Mouse (Mus musculus) gonadal fat pad, adult 2 months (tissue): ENCODE data around the gene Gba2. TPM values are rescaled to one million over a fixed set of nuclear protein-coding genes. Genes with fewer than 3 reads are reported as not detected.
"Not testable (repeated sequence)": the region's sequence is repeated elsewhere in the genome, so short reads cannot be mapped to it uniquely, and the experiment has no call there.

Experiments
- DNase-seq: peaks from one replicate; pipeline ENCODE4 v3.0.0-alpha.2; 2012; ENCODE audit warnings: low read depth
- polyA plus RNA-seq: library from polyadenylated mRNA; depleted of rRNA; stranded (reverse); fragments of >200 nt; gene quantifications from 2 replicates; pipeline ENCODE4 v1.2.3, GENCODE M21; 2012; rRNA removed

Gba2 gene
- polyA plus RNA-seq, 1 experiment, result 23.9 TPM

- no peak for DNase-seq
Observed at GRCm38 (mm10) chr4:43553891-43554290, 24.8 kb downstream of the Gba2 start.

GRCm38 (mm10) chr4:43552437-43552836, 26.2 kb downstream of the Gba2 start:
- no peak for DNase-seq

GRCm38 (mm10) chr4:43551854-43552253, 26.8 kb downstream of the Gba2 start:
- not testable (repeated sequence) for DNase-seq

- no peak for DNase-seq
Observed at GRCm38 (mm10) chr4:43549055-43549454, 29.6 kb downstream of the Gba2 start.

- DNase-seq, result no peak
Observed at GRCm38 (mm10) chr4:43547160-43547559, 31.5 kb downstream of the Gba2 start.

- DNase-seq, result no peak
Observed at GRCm38 (mm10) chr4:43546375-43547047, 32.2 kb downstream of the Gba2 start.

- no peak for DNase-seq
Observed at GRCm38 (mm10) chr4:43542044-43542443, 36.6 kb downstream of the Gba2 start.

GRCm38 (mm10) chr4:43536031-43536430, 42.6 kb downstream of the Gba2 start:
- no peak for DNase-seq

- no peak for DNase-seq
Observed at GRCm38 (mm10) chr4:43535628-43536027, 43.0 kb downstream of the Gba2 start.

- no peak for DNase-seq
Observed at GRCm38 (mm10) chr4:43533270-43533669, 45.4 kb downstream of the Gba2 start.

- no peak for DNase-seq
Observed at GRCm38 (mm10) chr4:43530581-43530980, 48.1 kb downstream of the Gba2 start.

- DNase-seq, result no peak
Observed at GRCm38 (mm10) chr4:43530081-43530501, 48.6 kb downstream of the Gba2 start.

- DNase-seq, result no peak
Observed at GRCm38 (mm10) chr4:43528487-43528886, 50.2 kb downstream of the Gba2 start.

GRCm38 (mm10) chr4:43527880-43528279, 50.8 kb downstream of the Gba2 start:
- DNase-seq, result no peak

GRCm38 (mm10) chr4:43519956-43520355, 58.7 kb downstream of the Gba2 start:
- no peak for DNase-seq

GRCm38 (mm10) chr4:43519551-43519950, 59.1 kb downstream of the Gba2 start:
- no peak for DNase-seq

Other genes starting within 250 kb of the Gba2 start
- 14.5 and 16.1 TPM in 2 replicates for gene Rusc2, start 196.9 kb downstream of the Gba2 start, polyA plus RNA-seq
- 3.4 and 4.4 TPM in 2 replicates for gene Fam166b, start 149.7 kb downstream of the Gba2 start, polyA plus RNA-seq
- 64.6 and 65.6 TPM in 2 replicates for gene Tesk1, start 136.9 kb downstream of the Gba2 start, polyA plus RNA-seq
- 3.5 and 3.8 TPM in 2 replicates for gene Cd72, start 124.2 kb downstream of the Gba2 start, polyA plus RNA-seq
- gene Sit1, start 95.1 kb downstream of the Gba2 start, polyA plus RNA-seq, result 0.14 TPM in 1 of 2 replicates, not detected in the other
- gene Ccdc107, start 86.0 kb downstream of the Gba2 start, polyA plus RNA-seq, result 184 and 241 TPM in 2 replicates
- gene Arhgef39, start 79.2 kb downstream of the Gba2 start, polyA plus RNA-seq, result 3.4 and 3.5 TPM in 2 replicates
- 0.22 and 0.36 TPM in 2 replicates for gene Car9, start 71.9 kb downstream of the Gba2 start, polyA plus RNA-seq
- 85.8 and 88.1 TPM in 2 replicates for gene Tpm2, start 55.1 kb downstream of the Gba2 start, polyA plus RNA-seq
- 58.2 and 96.1 TPM in 2 replicates for gene Creb3, start 16.5 kb downstream of the Gba2 start, polyA plus RNA-seq
- gene Tln1, start 16.2 kb downstream of the Gba2 start, polyA plus RNA-seq, result 88.5 and 105 TPM in 2 replicates
- gene Rgp1, start 158 bp downstream of the Gba2 start, polyA plus RNA-seq, result 59.3 and 74.6 TPM in 2 replicates
- gene Msmp, start 5.6 kb upstream of the Gba2 start, polyA plus RNA-seq, result 0.99 and 2.0 TPM in 2 replicates
- 34.7 and 35.4 TPM in 2 replicates for gene Npr2, start 53.1 kb upstream of the Gba2 start, polyA plus RNA-seq
- gene Spag8, start 74.7 kb upstream of the Gba2 start, polyA plus RNA-seq, result 3.9 and 4.7 TPM in 2 replicates
- 120 and 130 TPM in 2 replicates for gene Hint2, start 77.6 kb upstream of the Gba2 start, polyA plus RNA-seq
- gene Tmem8b, start 90.1 kb upstream of the Gba2 start, polyA plus RNA-seq, result 9.8 and 13.6 TPM in 2 replicates
- gene Fam221b, start 90.3 kb upstream of the Gba2 start, polyA plus RNA-seq, result 0.50 and 0.77 TPM in 2 replicates
- gene Olfr70, start 121.9 kb upstream of the Gba2 start, polyA plus RNA-seq, result not detected in 2 replicates
- gene Olfr71, start 131.4 kb upstream of the Gba2 start, polyA plus RNA-seq, result not detected in 2 replicates
- 16.2 and 23.7 TPM in 2 replicates for gene Hrct1, start 148.3 kb upstream of the Gba2 start, polyA plus RNA-seq
- 6.4 and 8.3 TPM in 2 replicates for gene Spaar, start 151.2 kb upstream of the Gba2 start, polyA plus RNA-seq
- gene Olfr159, start 192.1 kb upstream of the Gba2 start, polyA plus RNA-seq, result not detected in 2 replicates
- not detected in 2 replicates for gene Olfr156, start 245.0 kb upstream of the Gba2 start, polyA plus RNA-seq